26 mouse cellular contexts compared by ENCODE assay signal in the genomic region with DNA sequence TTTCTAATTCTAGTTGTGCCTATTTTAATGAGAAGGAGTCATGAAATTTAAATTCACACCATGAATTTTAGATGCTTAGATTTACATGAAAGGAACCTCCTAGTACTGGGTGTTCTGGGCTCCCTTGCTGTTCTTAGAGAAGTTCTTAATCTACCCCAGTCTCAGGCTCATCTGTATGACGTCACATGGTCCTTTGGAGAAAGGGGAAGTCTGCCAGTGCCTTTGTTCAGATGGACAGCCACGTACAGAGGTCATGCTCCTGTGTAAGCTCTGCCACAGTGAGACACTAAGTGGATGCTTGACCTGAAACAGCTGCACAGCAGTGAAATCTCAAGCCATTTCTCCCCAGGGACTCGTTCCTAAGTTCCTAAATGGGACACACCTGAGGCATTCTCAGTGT. TPM values are rescaled to one million over a fixed set of nuclear protein-coding genes. Genes with fewer than 3 reads are reported as not detected.
DNase-seq lines count a peak whose midpoint lies in the region; ATAC-seq and TF ChIP-seq lines count a peak whose summit lies in the region.
"Had no signal": no experiment of that assay in that cellular context is flagged by ENCODE, and none has a peak within 500 bp of the region (broad histone marks: within the 10 kb centered on the region; RNA-seq: fewer than 3 reads in every experiment).

No protein-coding gene starts in this region.

- H3K79me2 ChIP-seq in liver, adult 2 months (ENCODE audit: control insufficient read depth, insufficient read depth, low read length) = no peaks in the 10 kb centered on the region; the same call in 1 of the 2 replicates
- H3K79me2 ChIP-seq in CH12.LX (replicated peaks; ENCODE audit: control insufficient read depth, extremely low read depth, insufficient read depth, poor library complexity, severe bottlenecking) = peaks cover 12% of the 10 kb centered on the region

- DNase-seq in liver, adult 2 months (ENCODE audit: extremely low read depth, low read depth, low spot score) = peak; percentile 8
- no peak for DNase-seq in liver, postnatal 0 days
- no peak for DNase-seq in CH12.LX (ENCODE audit: extremely low read depth)
- DNase-seq in brain, adult 2 months (ENCODE audit: low read depth, low spot score) = peak; percentile 25
- DNase-seq in cerebellum, adult 11-12 months = no peak
- DNase-seq: cerebellum, adult 9-10 months; forebrain, postnatal 0 days; heart, postnatal 10 days; kidney, adult 8-10 months; kidney, postnatal 36 days; right cerebral cortex, postnatal 25 days had no signal

- H3K36me3 ChIP-seq in liver, adult 2 months (ENCODE audit: control insufficient read depth, insufficient read depth, low read length) = peaks cover 54% of the 10 kb centered on the region
- H3K36me3 ChIP-seq in liver, postnatal 0 days (replicated peaks; ENCODE audit: insufficient read depth, low read length) = peaks cover 66% of the 10 kb centered on the region
- H3K36me3 ChIP-seq in CH12.LX (replicated peaks in 1 of 2; ENCODE audit: control insufficient read depth in 1 of 2, insufficient read depth in 1 of 2, low read length in 1 of 2) = peaks cover 59 to 86% of the 10 kb centered on the region in 2 experiments

- in situ Hi-C loops in CH12.LX (cut with MboI; ENCODE audit: low pct_ligation_motif_present, low pct_unique_long_range_greater_than_20kb, low sequenced_read_pairs) = no loop called here

- 73% methylated on average over 3 of the region's 3 CpGs for WGBS in liver, adult 2 months
- 52% methylated on average over 3 of the region's 3 CpGs for WGBS in liver, postnatal 0 days (ENCODE audit: insufficient replicate concordance)

- H3K4me3 ChIP-seq in liver, adult 2 months (ENCODE audit: insufficient read depth, low read depth, low read length) = no peak overlapping the region
- no peak overlapping the region for H3K4me3 ChIP-seq in liver, postnatal 0 days (ENCODE audit: low read depth, low read length)
- H3K4me3 ChIP-seq in CH12.LX (replicated peaks in 1 of 3; ENCODE audit: low read depth in 2 of 3, low read length in 2 of 3, poor library complexity in 1 of 3) = no peak overlapping the region
- H3K4me3 ChIP-seq: forebrain, embryonic 10.5 days; hindbrain, embryonic 13.5 days; limb, embryonic 15.5 days; midbrain, embryonic 15.5 days; neural tube, embryonic 15.5 days had no signal

- H3K4me2 ChIP-seq in liver, postnatal 0 days (ENCODE audit: low read depth, low read length) = no peak overlapping the region
- no peak overlapping the region for H3K4me2 ChIP-seq in CH12.LX (ENCODE audit: insufficient read depth, low read depth, poor library complexity, severe bottlenecking)
- H3K4me2 ChIP-seq: heart, embryonic 11.5 days; hindbrain, embryonic 13.5 days; limb, embryonic 15.5 days; midbrain, embryonic 15.5 days; neural tube, embryonic 15.5 days had no signal

- TF ChIP-seq CTCF in liver, adult 2 months (IDR thresholded peaks at IDR 0.05; ENCODE audit: low read depth, low read length) = no peak
- no peak for TF ChIP-seq CTCF in liver, postnatal 0 days (IDR thresholded peaks at IDR 0.05; ENCODE audit: low read depth)
- no peak for TF ChIP-seq CTCF in CH12.LX (conservative IDR thresholded peaks at IDR 0.05 in 1 of 2, IDR thresholded peaks at IDR 0.05 in 1 of 2; ENCODE audit: low read depth in 2 of 2, low read length in 2 of 2)

- TF ChIP-seq POLR2A in liver, adult 2 months (IDR thresholded peaks at IDR 0.05; ENCODE audit: extremely low read depth, insufficient read depth, low read length) = no peak
- TF ChIP-seq POLR2A in CH12.LX (IDR thresholded peaks at IDR 0.05; ENCODE audit: low read depth, low read length) = no peak

- no peak for TF ChIP-seq EP300 in liver, postnatal 0 days (IDR thresholded peaks at IDR 0.05; ENCODE audit: low read depth)
- no peak for TF ChIP-seq EP300 in CH12.LX (IDR thresholded peaks at IDR 0.05; ENCODE audit: low read length)

- H3K9me3 ChIP-seq in liver, postnatal 0 days (ENCODE audit: low read length) = no peaks in the 10 kb centered on the region
- no peaks in the 10 kb centered on the region for H3K9me3 ChIP-seq in CH12.LX (replicated peaks; ENCODE audit: low read length)
- H3K9me3 ChIP-seq: forebrain, embryonic 10.5 days; hindbrain, embryonic 13.5 days; limb, embryonic 15.5 days; midbrain, embryonic 15.5 days; neural tube, embryonic 15.5 days had no signal

- no peak overlapping the region for H3K27ac ChIP-seq in liver, adult 2 months (replicated peaks; ENCODE audit: insufficient read depth, low read depth, low read length)
- no peak overlapping the region for H3K27ac ChIP-seq in liver, postnatal 0 days (ENCODE audit: low read depth)
- no peak overlapping the region for H3K27ac ChIP-seq in CH12.LX (ENCODE audit: insufficient read depth, low read depth)
- H3K27ac ChIP-seq: forebrain, embryonic 10.5 days; hindbrain, embryonic 13.5 days; limb, embryonic 15.5 days; midbrain, embryonic 15.5 days; neural tube, embryonic 15.5 days; stomach, postnatal 0 days had no signal

- no peak for TF ChIP-seq RAD21 in CH12.LX (IDR thresholded peaks at IDR 0.05; ENCODE audit: low read depth, low read length)

- dilution Hi-C loops in CH12.LX (cut with MboI; ENCODE audit: extremely low pct_ligation_motif_present, extremely low pct_unique_long_range_greater_than_20kb, low sequenced_read_pairs) = no loop called here

- H3K9ac ChIP-seq in liver, adult 2 months (ENCODE audit: low read depth, low read length) = no peak overlapping the region
- H3K9ac ChIP-seq in liver, postnatal 0 days (replicated peaks) = no peak overlapping the region
- H3K9ac ChIP-seq in CH12.LX (ENCODE audit: insufficient read depth, low read depth) = no peak overlapping the region
- H3K9ac ChIP-seq: forebrain, postnatal 0 days; hindbrain, embryonic 13.5 days; limb, embryonic 15.5 days; midbrain, embryonic 15.5 days; neural tube, embryonic 15.5 days had no signal

- H3K4me1 ChIP-seq in liver, adult 2 months (ENCODE audit: control insufficient read depth, insufficient read depth, low read length) = no peaks in the 10 kb centered on the region
- 0 out of 2 replicates have a peak, but pooled peaks cover 3% of the 10 kb centered on the region for H3K4me1 ChIP-seq in liver, postnatal 0 days (ENCODE audit: insufficient read depth)
- H3K4me1 ChIP-seq in CH12.LX (ENCODE audit: control insufficient read depth in 1 of 2, insufficient read depth in 2 of 2) = peaks cover 6 to 53% of the 10 kb centered on the region in 2 experiments; a peak in 3 of 4 replicates
- H3K4me1 ChIP-seq: forebrain, embryonic 10.5 days; hindbrain, embryonic 13.5 days; limb, embryonic 15.5 days; midbrain, embryonic 15.5 days; neural tube, embryonic 15.5 days had no signal

- no peak for ATAC-seq in liver, postnatal 0 days
- peak; percentile 87 for ATAC-seq in neutrophil, adult 5-6 weeks (ENCODE audit: extremely low read depth, insufficient number of reproducible peaks, low FRiP score, poor library complexity, severe bottlenecking)
- no peak for ATAC-seq in megakaryocyte-erythroid progenitor cell, adult 5-6 weeks (replicated peaks; ENCODE audit: low FRiP score, low TSS enrichment, poor library complexity, severe bottlenecking)
- ATAC-seq: CD4-positive, CD25-positive, alpha-beta regulatory T cell, adult 4 months; forebrain, postnatal 0 days; midbrain, embryonic 15.5 days had no signal

- H3K27me3 ChIP-seq in liver, adult 2 months (ENCODE audit: control insufficient read depth, insufficient read depth, low read length) = no peaks in the 10 kb centered on the region
- no peaks in the 10 kb centered on the region for H3K27me3 ChIP-seq in liver, postnatal 0 days (ENCODE audit: insufficient read depth, low read length)
- H3K27me3 ChIP-seq in CH12.LX (replicated peaks) = no peaks in the 10 kb centered on the region
- H3K27me3 ChIP-seq: hindbrain, embryonic 13.5 days; limb, embryonic 15.5 days; midbrain, embryonic 15.5 days; neural tube, embryonic 15.5 days had no signal

RNA-seq across cellular contexts. Expression of gene Gm21958, which starts 4.8 kb away (rescaled TPM):
- total RNA-seq in liver, adult 2 months (2014; rRNA removed) = not detected in 2 replicates
- not detected in 2 replicates for polyA plus RNA-seq in liver, adult 2 months (2012; rRNA removed)
- polyA plus RNA-seq in liver, postnatal 0 days (2015; fragmentation: Nextera tagmentation; extraction: Ambion mirVana) = not detected in 2 replicates
- total RNA-seq in CH12.LX (2012; rRNA removed) (not detected in 2 replicates), CH12.LX (2014; rRNA removed) (not detected in 2 replicates)
- polyA plus RNA-seq in CH12.LX (2012; ENCODE audit: insufficient read length, low read depth) = 0.61 TPM in 1 of 2 replicates, not detected in the other
- total RNA-seq in neutrophil, adult 5-6 weeks (2017) = 1.2 TPM in 1 of 2 replicates, not detected in the other
- total RNA-seq in megakaryocyte-erythroid progenitor cell, adult 5-6 weeks (2014; fragmentation: Nextera tagmentation) = not detected in 2 replicates
- total RNA-seq in megakaryocyte-erythroid progenitor cell, adult 5-6 weeks (2017) = not detected in 2 replicates
- total RNA-seq: adrenal gland, adult 18-20 months; forebrain, postnatal 0 days; gastrocnemius, postnatal 4 days; heart, postnatal 10 days; layer of hippocampus, postnatal 14 days; left cerebral cortex, postnatal 36 days had no signal
- polyA plus RNA-seq: liver, embryonic 16.5 days; midbrain, embryonic 15.5 days; stomach, postnatal 0 days had no signal

RNA-seq across cellular contexts. Expression of gene Exosc8, which starts 16.2 kb away (rescaled TPM):
- 17.4 and 22.1 TPM in 2 replicates for total RNA-seq in liver, adult 2 months (2014; rRNA removed)
- 8.0 and 10.1 TPM in 2 replicates for polyA plus RNA-seq in liver, adult 2 months (2012; rRNA removed)
- 38.7 and 42.7 TPM in 2 replicates for polyA plus RNA-seq in liver, postnatal 0 days (2015; fragmentation: Nextera tagmentation; extraction: Ambion mirVana)
- total RNA-seq in CH12.LX (2012; rRNA removed) (124 and 153 TPM in 2 replicates), CH12.LX (2014; rRNA removed) (102 and 107 TPM in 2 replicates)
- polyA plus RNA-seq in CH12.LX (2012; ENCODE audit: insufficient read length, low read depth) = 230 and 238 TPM in 2 replicates
- 75.8 and 93.7 TPM in 2 replicates for total RNA-seq in neutrophil, adult 5-6 weeks (2017)
- total RNA-seq in megakaryocyte-erythroid progenitor cell, adult 5-6 weeks (2014; fragmentation: Nextera tagmentation) = 185 and 256 TPM in 2 replicates
- total RNA-seq in megakaryocyte-erythroid progenitor cell, adult 5-6 weeks (2017) = 247 and 289 TPM in 2 replicates

RNA-seq across cellular contexts. Expression of gene Alg5, which starts 16.4 kb away (rescaled TPM):
- 28.3 and 33.4 TPM in 2 replicates for total RNA-seq in liver, adult 2 months (2014; rRNA removed)
- polyA plus RNA-seq in liver, adult 2 months (2012; rRNA removed) = 14.8 and 17.5 TPM in 2 replicates
- 41.4 and 43.4 TPM in 2 replicates for polyA plus RNA-seq in liver, postnatal 0 days (2015; fragmentation: Nextera tagmentation; extraction: Ambion mirVana)
- total RNA-seq in CH12.LX (2012; rRNA removed) (48.0 and 48.1 TPM in 2 replicates), CH12.LX (2014; rRNA removed) (31.5 and 33.9 TPM in 2 replicates)
- 52.0 and 63.7 TPM in 2 replicates for polyA plus RNA-seq in CH12.LX (2012; ENCODE audit: insufficient read length, low read depth)
- total RNA-seq in neutrophil, adult 5-6 weeks (2017) = 21.2 and 23.9 TPM in 2 replicates
- total RNA-seq in megakaryocyte-erythroid progenitor cell, adult 5-6 weeks (2014; fragmentation: Nextera tagmentation) = 27.8 and 29.6 TPM in 2 replicates
- 37.9 and 46.2 TPM in 2 replicates for total RNA-seq in megakaryocyte-erythroid progenitor cell, adult 5-6 weeks (2017)

RNA-seq across cellular contexts. Expression of gene Supt20, which starts 26.3 kb away (rescaled TPM):
- total RNA-seq in liver, adult 2 months (2014; rRNA removed) = 16.4 and 17.0 TPM in 2 replicates
- polyA plus RNA-seq in liver, adult 2 months (2012; rRNA removed) = 10.0 and 15.0 TPM in 2 replicates
- polyA plus RNA-seq in liver, postnatal 0 days (2015; fragmentation: Nextera tagmentation; extraction: Ambion mirVana) = 17.2 and 19.9 TPM in 2 replicates
- total RNA-seq in CH12.LX (2012; rRNA removed) = 34.1 and 36.6 TPM in 2 replicates
- total RNA-seq in CH12.LX (2014; rRNA removed) = 38.6 and 45.3 TPM in 2 replicates
- 66.3 and 69.5 TPM in 2 replicates for polyA plus RNA-seq in CH12.LX (2012; ENCODE audit: insufficient read length, low read depth)
- 160 and 167 TPM in 2 replicates for total RNA-seq in neutrophil, adult 5-6 weeks (2017)
- total RNA-seq in megakaryocyte-erythroid progenitor cell, adult 5-6 weeks (2014; fragmentation: Nextera tagmentation) = 107 and 111 TPM in 2 replicates
- total RNA-seq in megakaryocyte-erythroid progenitor cell, adult 5-6 weeks (2017) = 53.4 and 83.3 TPM in 2 replicates

RNA-seq across cellular contexts. Expression of gene Smad9, which starts 36.4 kb away (rescaled TPM):
- 3.8 and 7.2 TPM in 2 replicates for total RNA-seq in liver, adult 2 months (2014; rRNA removed)
- polyA plus RNA-seq in liver, adult 2 months (2012; rRNA removed) = 2.1 and 4.6 TPM in 2 replicates
- 0.86 and 1.4 TPM in 2 replicates for polyA plus RNA-seq in liver, postnatal 0 days (2015; fragmentation: Nextera tagmentation; extraction: Ambion mirVana)
- total RNA-seq in CH12.LX (2012; rRNA removed) = 0.08 and 0.13 TPM in 2 replicates
- 0.20 and 0.22 TPM in 2 replicates for total RNA-seq in CH12.LX (2014; rRNA removed)
- 0.23 TPM in 2 replicates for polyA plus RNA-seq in CH12.LX (2012; ENCODE audit: insufficient read length, low read depth)
- not detected in 2 replicates for total RNA-seq in neutrophil, adult 5-6 weeks (2017)
- not detected in 2 replicates for total RNA-seq in megakaryocyte-erythroid progenitor cell, adult 5-6 weeks (2014; fragmentation: Nextera tagmentation)
- not detected in 2 replicates for total RNA-seq in megakaryocyte-erythroid progenitor cell, adult 5-6 weeks (2017)
- polyA plus RNA-seq: CD4-positive, CD25-positive, alpha-beta regulatory T cell, adult 4 months had no signal

Comparison
In these comparisons a context has a peak if more than half of its experiments do, and no peak if none do; other contexts are left out.
1. DNase-seq: peak in liver, adult 2 months (single experiment) and brain, adult 2 months (single experiment); none in liver, postnatal 0 days (single experiment), CH12.LX (single experiment) and cerebellum, adult 11-12 months (single experiment).